Mouse (Mus musculus) bone marrow, adult 2 months (tissue): ENCODE measurements around the gene 4930590J08Rik.

ENCODE experiments used
- CTCF ChIP-seq: fragments of 200-500 bp; IDR thresholded peaks from 2 replicates; pipeline ENCODE4 v1.5.1; 2011; ENCODE audit warnings: low read length, control low read depth; ENCODE audit not compliant: control insufficient read depth, insufficient read depth
- POLR2A ChIP-seq: fragments of 200-500 bp; IDR thresholded peaks from 2 replicates; pipeline ENCODE4 v1.6.1; 2011; ENCODE audit warnings: low read depth, mild to moderate bottlenecking, control low read depth, low read length, borderline replicate concordance; ENCODE audit not compliant: control insufficient read depth

DNA sequence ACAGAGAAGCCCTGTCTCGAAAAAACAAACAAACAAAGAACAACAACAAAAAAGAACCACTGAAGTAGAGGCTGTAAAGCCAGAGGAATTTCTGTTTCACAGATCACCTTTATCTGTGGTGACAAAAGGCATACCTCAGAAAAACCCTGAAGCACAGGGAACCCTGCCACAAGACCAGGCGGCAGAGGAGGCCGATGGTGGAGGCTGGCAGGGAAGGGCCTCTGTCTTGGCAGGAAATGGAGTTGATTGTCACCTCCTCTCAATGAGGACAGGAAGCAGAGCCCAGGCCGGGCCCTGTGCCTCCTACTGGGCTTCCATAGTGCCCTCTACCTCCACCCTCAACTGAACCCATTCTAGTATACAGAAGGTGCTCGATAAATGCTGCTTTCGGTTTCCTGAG is 71.4 kb downstream of the 4930590J08Rik start:
- TF ChIP-seq CTCF, result no peak
- TF ChIP-seq POLR2A, result no peak
